Mouse (Mus musculus): ENCODE data around the gene Actl7a.

The Actl7a gene

GRCm38 (mm10) chr4:56743363-56744195 is at the start of gene Actl7a:
TSS of gene Actl7a (plus strand) at chr4:56743413.
- no peak for DNase-seq (ENCODE audit: low spot score)

DNA sequence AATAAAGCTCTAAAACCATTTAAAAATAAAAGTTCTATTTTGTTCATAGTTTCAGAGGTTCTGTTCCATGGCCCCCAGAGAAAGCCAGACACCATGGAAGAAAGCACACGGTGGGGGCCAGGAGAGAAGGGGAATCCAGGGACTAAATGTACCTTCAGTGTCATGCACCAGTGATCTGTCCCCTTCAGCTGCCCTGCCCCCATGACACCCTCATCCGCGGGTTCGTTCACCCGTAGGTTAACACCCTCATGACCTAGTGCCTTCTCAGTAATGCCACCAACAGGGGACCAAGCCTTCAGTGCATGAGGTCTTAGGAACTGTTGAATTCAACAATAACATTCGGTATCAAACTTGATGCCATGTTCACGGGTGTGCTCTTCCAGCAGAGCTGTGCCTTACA is 46.8 kb upstream of the Actl7a start:
- DNase-seq (ENCODE audit: low spot score), result no peak

DNA sequence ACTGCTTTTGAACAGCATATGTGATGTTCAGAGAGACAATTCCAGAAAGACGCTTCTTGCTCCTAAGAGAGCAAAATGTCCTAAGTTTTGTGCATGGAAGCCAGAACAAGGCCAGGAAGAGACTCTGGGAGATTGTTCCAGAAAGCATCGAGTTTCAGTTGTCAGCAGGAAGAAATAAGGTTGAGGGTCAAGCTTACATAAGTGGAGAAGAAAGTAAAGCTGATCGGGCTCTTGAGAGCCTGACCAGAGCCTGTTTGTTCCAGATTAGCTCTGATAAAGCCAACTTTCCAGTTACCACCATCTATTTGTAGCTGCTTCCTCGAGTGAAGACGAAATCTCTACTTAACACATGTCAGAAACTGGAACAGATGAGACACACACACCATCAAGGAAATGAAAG is 44.5 kb upstream of the Actl7a start:
- DNase-seq (ENCODE audit: low spot score), result no peak

GRCm38 (mm10) chr4:56702234-56702633 is 41.0 kb upstream of the Actl7a start:
- DNase-seq (ENCODE audit: low spot score), result no peak

- DNase-seq (ENCODE audit: low spot score), result no peak
These were observed 30.1 kb upstream of the Actl7a start for GRCm38 (mm10) chr4:56713155-56713554.

DNA sequence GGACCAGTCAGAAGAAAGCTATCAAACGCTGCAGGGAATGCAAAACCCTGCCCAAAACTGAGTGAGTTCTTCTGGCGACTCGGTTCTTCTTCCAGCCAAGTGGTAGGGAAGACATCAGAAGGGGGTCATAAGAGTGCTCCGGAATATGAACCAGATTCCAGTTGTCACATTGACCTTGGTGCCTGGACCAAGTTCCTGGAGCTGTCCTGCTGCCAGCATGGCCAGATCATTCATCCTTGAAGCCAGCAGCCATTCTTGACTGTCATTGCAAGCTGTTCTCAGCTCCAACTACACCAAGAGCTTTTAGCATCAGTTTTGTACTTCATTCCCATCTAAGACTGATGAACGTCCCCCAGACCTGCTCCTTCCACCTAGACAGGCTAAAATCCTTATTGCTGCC is 26.4 kb upstream of the Actl7a start:
- no peak for DNase-seq (ENCODE audit: low spot score)

GRCm38 (mm10) chr4:56717932-56718331 is 25.3 kb upstream of the Actl7a start:
- DNase-seq (ENCODE audit: low spot score), result no peak

GRCm38 (mm10) chr4:56718573-56719442 is 24.4 kb upstream of the Actl7a start:
- DNase-seq (ENCODE audit: low spot score), result no peak

DNA sequence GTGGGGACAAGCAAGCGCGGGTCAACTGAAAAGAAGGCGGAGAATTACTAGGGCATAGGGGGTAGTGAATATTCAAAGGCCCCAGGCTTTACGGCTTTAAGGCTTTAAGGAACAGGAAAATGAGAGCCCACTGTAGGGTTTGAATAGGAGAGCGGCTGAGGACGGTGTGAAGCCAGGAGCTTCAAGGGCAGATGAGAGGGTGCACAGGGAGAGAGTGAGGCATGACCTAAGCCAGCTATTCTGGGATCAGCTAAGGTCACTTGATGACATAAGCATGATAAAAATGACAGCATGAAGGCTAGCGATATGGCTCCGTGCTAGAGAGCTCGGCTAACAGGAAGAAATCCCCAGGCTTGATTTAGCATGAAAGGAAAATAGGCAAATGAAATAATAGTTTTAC is 23.8 kb upstream of the Actl7a start:
- DNase-seq (ENCODE audit: low spot score), result no peak

- no peak for DNase-seq (ENCODE audit: low spot score)
These were observed 22.8 kb upstream of the Actl7a start for GRCm38 (mm10) chr4:56720403-56720802.

- peak; percentile 30 for DNase-seq (ENCODE audit: low spot score)
These were observed 21.7 kb upstream of the Actl7a start for GRCm38 (mm10) chr4:56721469-56721868.

DNA sequence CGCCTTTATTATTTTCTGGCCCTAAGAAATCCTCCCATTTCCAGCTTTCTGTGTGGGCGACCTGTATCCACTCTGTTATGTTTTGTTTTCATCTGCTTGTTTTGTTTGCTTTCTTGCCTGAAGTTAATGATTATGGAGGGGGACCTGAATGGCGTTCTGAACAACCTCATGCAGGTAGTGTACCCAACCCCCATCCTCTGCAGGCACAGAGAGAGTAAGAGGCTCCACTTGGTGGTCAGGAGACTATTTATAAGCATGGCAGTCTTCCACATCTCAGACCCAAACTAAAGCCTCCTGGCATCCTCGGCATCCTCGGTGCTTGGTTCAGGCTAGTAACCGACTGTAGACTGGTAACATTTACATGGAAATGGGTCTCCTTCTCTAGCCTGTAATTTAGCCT is 20.9 kb upstream of the Actl7a start:
- no peak for DNase-seq (ENCODE audit: low spot score)

DNA sequence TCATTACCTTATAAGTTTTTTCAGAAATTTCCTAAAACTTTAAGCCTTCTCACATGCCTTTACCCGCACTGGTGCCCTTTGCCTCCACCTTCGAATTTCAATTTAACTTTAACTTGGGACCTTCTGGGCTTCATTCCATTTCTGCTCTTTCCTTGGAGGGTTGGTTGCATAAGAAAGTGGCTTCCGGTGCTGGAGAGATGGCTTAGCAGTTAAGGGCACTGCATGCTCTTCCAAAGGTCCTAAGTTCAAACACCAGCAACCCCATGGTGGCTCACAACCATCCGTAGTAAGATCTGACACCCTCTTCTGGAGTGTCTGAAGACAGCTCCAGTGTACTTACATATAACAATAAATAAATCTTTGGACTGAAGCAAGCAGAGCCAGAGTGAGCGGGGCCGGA is 20.0 kb upstream of the Actl7a start:
- DNase-seq (ENCODE audit: low spot score), result no peak

- no peak for DNase-seq (ENCODE audit: low spot score)
These were observed 17.4 kb upstream of the Actl7a start for GRCm38 (mm10) chr4:56725839-56726238.

- DNase-seq (ENCODE audit: low spot score), result no peak
These were observed 3.2 kb upstream of the Actl7a start, which contains the start of gene Gm26657 for GRCm38 (mm10) chr4:56740020-56740485. TSS of gene Gm26657 (plus strand) at chr4:56740070.

GRCm38 (mm10) chr4:56740611-56741010 is 2.6 kb upstream of the Actl7a start:
- no peak for DNase-seq (ENCODE audit: low spot score)

- no peak for DNase-seq (ENCODE audit: low spot score)
These were observed 2.1 kb upstream of the Actl7a start, which contains the start of gene Actl7b for GRCm38 (mm10) chr4:56741041-56741493. TSS of gene Actl7b (minus strand) at chr4:56741443.

GRCm38 (mm10) chr4:56742698-56743097 is 515 bp upstream of the Actl7a start:
- DNase-seq (ENCODE audit: low spot score), result no peak

GRCm38 (mm10) chr4:56746345-56746744 is 3.1 kb downstream of the Actl7a start:
- DNase-seq (ENCODE audit: low spot score), result no peak

GRCm38 (mm10) chr4:56747456-56747855 is 4.2 kb downstream of the Actl7a start:
- DNase-seq (ENCODE audit: low spot score), result no peak

DNA sequence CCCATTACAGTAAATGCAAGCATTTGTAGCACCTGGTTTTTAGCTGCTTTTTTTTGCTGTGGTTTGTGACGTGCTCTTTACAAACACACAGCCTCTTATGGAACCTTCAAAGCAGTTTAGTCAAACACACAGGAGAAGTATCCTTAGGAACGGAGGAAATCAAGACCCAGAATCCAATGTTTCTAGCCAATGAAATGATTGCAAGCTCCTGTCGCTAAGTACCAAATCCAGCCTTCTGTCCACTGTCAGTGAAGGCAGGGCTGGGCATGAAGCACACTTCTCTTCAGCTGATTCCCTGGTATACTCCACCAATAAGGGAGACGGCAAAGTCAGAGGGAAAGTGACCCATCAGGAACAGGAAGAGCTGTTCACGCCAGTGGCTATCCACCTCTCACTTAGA is 12.8 kb downstream of the Actl7a start:
- DNase-seq (ENCODE audit: low spot score), result no peak

DNA sequence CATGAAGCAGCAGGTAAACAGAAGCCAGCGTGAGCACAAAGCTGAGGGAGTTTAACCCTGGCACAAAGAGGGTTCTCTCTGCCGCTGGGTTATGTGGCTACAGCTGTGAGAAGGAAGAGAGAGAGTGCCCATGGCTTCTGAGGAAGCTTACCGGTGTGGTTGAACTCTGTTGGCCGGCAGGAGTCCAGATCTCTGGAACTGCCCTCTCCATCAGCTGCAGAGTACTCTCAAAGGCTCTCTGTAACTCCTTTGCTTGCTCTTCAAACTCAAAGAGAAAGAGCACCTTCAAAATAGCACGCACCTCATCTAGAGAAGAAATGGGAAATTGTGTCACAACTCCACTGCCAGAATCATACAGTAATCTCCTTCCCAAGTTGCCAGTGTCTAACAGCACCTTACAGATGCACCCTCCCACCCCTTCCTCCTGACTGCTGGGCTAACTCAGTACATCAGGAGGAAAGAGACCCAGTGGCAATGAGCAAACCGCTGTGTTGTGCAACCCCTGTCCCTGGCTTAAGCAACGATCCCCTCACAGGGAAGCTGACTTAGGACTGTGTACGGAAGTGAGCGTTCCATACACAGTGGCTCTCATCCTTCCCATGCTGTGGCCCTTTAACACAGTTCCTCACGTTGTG is 13.9 kb downstream of the Actl7a start:
- DNase-seq (ENCODE audit: low spot score), result no peak
